Mouse (Mus musculus) C2C12 (cell line): ENCODE results near the gene Phgr1.

Experiments used
- CEBPB ChIP-seq: IDR thresholded peaks from one replicate; pipeline ENCODE4 v1.6.1; 2011; ENCODE audit warnings: low read depth, mild to moderate bottlenecking, control low read depth, moderate library complexity
- CTCF ChIP-seq: IDR thresholded peaks from one replicate; pipeline ENCODE4 v1.5.1; 2011; ENCODE audit not compliant: control insufficient read depth, insufficient read depth, insufficient read length
- MAX ChIP-seq: IDR thresholded peaks from one replicate; pipeline ENCODE4 v1.6.1; 2011; ENCODE audit warnings: mild to moderate bottlenecking, control low read depth
- MYOD1 ChIP-seq: IDR thresholded peaks from one replicate; pipeline ENCODE4 v1.6.1; 2011; ENCODE audit warnings: low read depth; ENCODE audit not compliant: control insufficient read depth, insufficient read length
- MYOG ChIP-seq: IDR thresholded peaks from one replicate; pipeline ENCODE4 v1.6.1; 2011; ENCODE audit not compliant: control insufficient read depth, insufficient read length; ENCODE audit errors: extremely low read depth
- USF1 ChIP-seq: IDR thresholded peaks from one replicate; pipeline ENCODE4 v1.6.1; 2011; ENCODE audit warnings: low read depth, mild to moderate bottlenecking, control low read depth, moderate library complexity

DNA sequence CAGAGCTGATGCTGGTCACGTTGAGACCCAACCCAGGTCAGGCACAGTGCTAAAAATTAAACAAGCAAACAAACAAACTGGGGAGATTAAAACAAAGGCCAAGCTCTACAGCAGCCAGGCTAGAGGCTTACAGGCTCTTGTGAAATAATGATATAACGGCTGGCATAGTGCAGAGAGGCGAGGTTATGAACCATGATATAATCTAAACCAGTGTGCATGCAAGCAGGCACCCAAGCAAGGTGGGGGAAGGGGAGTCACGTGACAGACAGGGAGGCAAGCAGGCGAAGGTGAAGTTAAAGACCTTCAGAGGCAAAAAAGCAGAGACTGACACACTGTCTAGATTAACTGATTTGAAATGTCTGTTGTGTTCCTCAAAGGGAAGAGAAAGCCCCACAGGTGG is 10.5 kb downstream of the Phgr1 start:
- TF ChIP-seq CTCF (no peak), MAX (no peak), MYOG (no peak), USF1 (peak; percentile 32), CEBPB (no peak), MYOD1 (no peak)
